Mouse (Mus musculus) kidney, embryonic 14.5 days (tissue): Measurements from ENCODE around the gene Gm36210. TPM values are rescaled to one million over a fixed set of nuclear protein-coding genes. Genes with fewer than 3 reads are reported as not detected.

ENCODE experiments used
- ATAC-seq: fragments of 200-750 bp; cut with Nextera tagmentation; 2 replicates; pipeline ENCODE4 v1.8.0; 2017; ENCODE audit warnings: moderate number of reproducible peaks, mild to moderate bottlenecking, moderate TSS enrichment, moderate library complexity; ENCODE audit not compliant: low FRiP score, low TSS enrichment
- H3K27ac ChIP-seq: fragments of 300-500 bp; sonication (generic); 2 replicates; pipeline ENCODE4 v1.5.1; 2014; ENCODE audit warnings: low read depth, mild to moderate bottlenecking, low read length, moderate library complexity, mixed read lengths
- H3K27me3 ChIP-seq: fragments of 300-500 bp; sonication (generic); 2 replicates; pipeline ENCODE4 v1.6.1; 2014; ENCODE audit warnings: mild to moderate bottlenecking, low read length; ENCODE audit not compliant: control insufficient read depth, insufficient read depth
- H3K36me3 ChIP-seq: fragments of 300-500 bp; sonication (generic); 2 replicates; pipeline ENCODE4 v1.6.1; 2014; ENCODE audit warnings: low read length, mixed read lengths; ENCODE audit not compliant: control insufficient read depth, insufficient read depth
- H3K4me1 ChIP-seq: fragments of 300-500 bp; sonication (generic); 2 replicates; pipeline ENCODE4 v1.6.1; 2014; ENCODE audit warnings: low read length, mixed read lengths; ENCODE audit not compliant: control insufficient read depth, insufficient read depth
- H3K4me2 ChIP-seq: fragments of 300-500 bp; sonication (generic); replicated peaks from 2 replicates; pipeline ENCODE4 v1.6.1; 2014; ENCODE audit warnings: low read depth, mild to moderate bottlenecking, low read length
- H3K4me3 ChIP-seq: fragments of 300-500 bp; sonication (generic); 2 replicates; pipeline ENCODE4 v1.5.1; 2014; ENCODE audit warnings: mild to moderate bottlenecking, low read length
- H3K9ac ChIP-seq: fragments of 300-500 bp; sonication (generic); 2 replicates; pipeline ENCODE4 v1.6.1; 2014; ENCODE audit warnings: low read depth, mild to moderate bottlenecking, low read length, moderate library complexity
- H3K9me3 ChIP-seq: fragments of 300-500 bp; sonication (generic); 2 replicates; pipeline ENCODE4 v1.6.1; 2016; ENCODE audit warnings: low read length; ENCODE audit not compliant: control insufficient read depth
- WGBS: fragments of 180-500 bp; shearing (Covaris S2); extraction: QIAGEN DNeasy Blood & Tissue Kit; methylation state at CpG from one replicate; pipeline ENCODE4 v1.1.7; 2014; 5-methylcytosine and 5-hydroxymethylcytosine counted together
- polyA plus RNA-seq: library from polyadenylated mRNA; unstranded; fragments of >200 nt; fragmentation: Nextera tagmentation; extraction: Ambion mirVana; gene quantifications from 2 replicates; pipeline ENCODE4 v1.2.1, GENCODE M21; 2014

Gm36210 gene
- polyA plus RNA-seq, 1 experiment from 2014 or later, result 0.22 TPM

DNA sequence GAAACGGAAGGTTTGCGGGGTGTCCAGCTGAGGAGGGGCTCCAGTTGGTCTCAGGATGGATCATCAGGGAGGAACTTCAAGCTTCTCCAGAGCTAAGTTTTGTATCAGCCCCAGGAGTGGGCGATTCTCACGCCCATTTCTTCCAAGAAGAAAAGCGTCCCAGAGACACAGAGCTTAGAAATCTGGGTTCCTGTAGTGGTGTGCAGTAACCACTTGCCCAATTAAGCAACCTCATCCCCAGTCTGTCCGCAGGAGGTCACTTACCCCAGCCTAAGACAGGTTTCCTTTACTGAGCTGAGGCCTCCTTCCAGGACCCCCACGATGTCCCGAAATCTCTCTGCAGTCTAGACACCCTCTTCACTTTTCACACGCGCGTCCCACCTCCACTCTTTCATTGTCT, 29.1 kb downstream of the Gm36210 start:
- no peak for ATAC-seq
- peak overlapping the region; percentile 54 for H3K9ac ChIP-seq
- H3K36me3 ChIP-seq, result no peaks in the 10 kb centered on the region
- peaks cover 8% of the 10 kb centered on the region; the same call in 1 of the 2 replicates for H3K4me1 ChIP-seq
- H3K27ac ChIP-seq, result no peak overlapping the region
- 10% methylated on average over 11 of the region's 11 CpGs for WGBS
- no peaks in the 10 kb centered on the region for H3K27me3 ChIP-seq
- 0 out of 2 replicates have a peak, but pooled peaks cover 3% of the 10 kb centered on the region for H3K9me3 ChIP-seq
- peak overlapping the region; percentile 91 for H3K4me2 ChIP-seq
- peak overlapping the region; percentile 45 for H3K4me3 ChIP-seq

DNA sequence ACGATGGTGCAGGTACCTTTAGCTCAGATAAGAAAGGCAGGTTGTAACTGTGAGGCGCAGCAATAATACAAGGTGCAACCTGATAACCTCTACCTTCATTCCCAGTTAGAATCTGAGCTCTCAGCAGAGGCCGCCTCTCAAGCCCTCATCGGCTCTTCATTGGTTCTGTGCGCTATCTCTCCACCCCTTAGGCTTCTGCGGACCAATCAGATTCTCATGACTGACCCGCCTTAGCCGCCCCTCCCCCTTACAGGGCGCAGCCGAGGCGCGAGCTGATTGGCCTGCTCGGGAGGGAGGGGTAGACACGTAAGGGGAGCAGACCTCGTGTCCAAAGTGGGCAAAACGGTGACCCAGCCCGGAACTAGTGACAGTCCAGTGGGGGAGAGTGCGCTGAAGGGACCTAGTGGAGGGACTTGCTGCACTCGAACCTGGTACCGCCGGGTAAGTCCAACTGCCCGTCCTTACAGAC, 29.5 kb downstream of the Gm36210 start, which contains the start of gene Isoc2a:
Gene Isoc2a (plus strand): TSS at position 401 of the 469 bp plus-strand sequence.
- 0% methylated on average over 21 of the region's 22 CpGs for WGBS
- peak; percentile 100 for ATAC-seq

DNA sequence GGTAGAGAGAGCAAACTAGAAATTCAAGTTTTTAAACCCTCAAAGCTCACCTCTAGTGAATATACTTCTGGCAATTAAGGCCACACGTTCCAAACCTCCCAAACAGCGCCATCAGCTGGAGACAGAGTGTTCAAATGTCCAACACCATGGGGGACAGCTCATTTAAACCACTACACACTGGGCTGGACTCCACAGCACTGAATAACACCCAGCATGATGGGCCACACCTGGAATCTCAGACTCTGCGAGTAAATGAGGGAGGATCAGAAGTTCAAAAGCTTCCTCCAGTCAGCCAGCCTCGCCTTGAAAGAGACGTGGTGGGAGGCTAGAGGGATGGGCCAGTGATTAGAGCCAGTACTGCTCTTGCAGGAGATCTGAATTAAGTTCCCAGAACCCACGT, 36.2 kb downstream of the Gm36210 start, which contains the start of gene Isoc2b:
Gene Isoc2b (minus strand): TSS at position 126 of the 400 bp plus-strand sequence.
- Histone ChIP-seq H3K27ac (no peak within 1 kb of the TSS), H3K4me3 (no peak within 1 kb of the TSS), H3K9me3 (no peaks in the 10 kb centered on the region), H3K4me2 (no peak within 1 kb of the TSS), H3K36me3 (no peaks in the 10 kb centered on the region), H3K9ac (no peak within 1 kb of the TSS), H3K27me3 (no peaks in the 10 kb centered on the region), H3K4me1 (no peaks in the 10 kb centered on the region)
- ATAC-seq, result no peak
- WGBS, result 44% methylated on average over 6 of the region's 6 CpGs

More for the DNA sequence above, 29.5 kb downstream of the Gm36210 start, which contains the start of gene Isoc2a:
- Histone ChIP-seq H3K9me3 (no peaks in the 10 kb centered on the region), H3K36me3 (no peaks in the 10 kb centered on the region), H3K4me1 (peaks cover 8% of the 10 kb centered on the region; the same call in 1 of the 2 replicates), H3K9ac (peak within 1 kb of the TSS; percentile 54), H3K27me3 (no peaks in the 10 kb centered on the region), H3K4me2 (peak within 1 kb of the TSS; percentile 91), H3K27ac (no peak within 1 kb of the TSS), H3K4me3 (peak within 1 kb of the TSS; percentile 45)

DNA sequence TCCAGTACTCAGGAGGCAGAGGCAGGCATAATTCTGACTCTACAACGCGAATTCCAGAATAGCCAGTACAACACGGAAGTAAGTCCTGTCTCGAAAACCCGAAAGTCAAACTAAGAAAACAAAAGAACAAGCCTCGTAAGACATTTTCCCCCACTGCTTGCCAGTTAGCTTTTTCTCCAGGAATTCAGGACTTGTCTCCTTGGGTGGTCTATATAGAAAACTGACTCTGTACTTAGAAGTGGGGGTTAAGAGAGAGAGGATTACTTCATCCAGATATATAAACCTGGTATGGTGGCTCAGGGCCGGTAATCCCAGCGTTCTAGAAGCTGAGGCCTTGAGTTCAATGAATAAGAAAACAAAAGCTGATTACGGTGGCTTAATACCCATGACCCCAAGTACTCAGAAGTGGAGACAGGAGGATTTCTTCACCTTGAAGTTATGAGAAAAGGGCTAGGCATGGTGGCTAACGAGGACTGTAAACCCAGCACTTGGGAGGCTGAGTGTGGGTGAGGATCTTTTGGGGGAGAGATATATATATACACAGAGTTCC, 39.6 kb downstream of the Gm36210 start:
- Histone ChIP-seq H3K27me3 (no peaks in the 10 kb centered on the region), H3K9ac (peak overlapping the region; percentile 51; the same call in 1 of the 2 replicates), H3K4me3 (peak overlapping the region; percentile 50), H3K4me2 (peak overlapping the region; percentile 41), H3K27ac (no peak overlapping the region; the same call in 1 of the 2 replicates), H3K4me1 (no peaks in the 10 kb centered on the region), H3K36me3 (no peaks in the 10 kb centered on the region), H3K9me3 (no peaks in the 10 kb centered on the region)
- no peak for ATAC-seq
- 50% methylated on average over 10 of the region's 10 CpGs for WGBS

GRCm38 (mm10) chr7:4865579-4866493, 40.5 kb downstream of the Gm36210 start:
- H3K9me3 ChIP-seq, result no peaks in the 10 kb centered on the region
- H3K36me3 ChIP-seq, result no peaks in the 10 kb centered on the region
- no peaks in the 10 kb centered on the region for H3K27me3 ChIP-seq
- no peak overlapping the region; the same call in 1 of the 2 replicates for H3K27ac ChIP-seq
- H3K9ac ChIP-seq, result peak overlapping the region; percentile 58
- 6% methylated on average over 40 of the region's 40 CpGs for WGBS
- H3K4me3 ChIP-seq, result peak overlapping the region; percentile 50
- peak overlapping the region; percentile 46 for H3K4me2 ChIP-seq
- ATAC-seq, result peak; percentile 100
- H3K4me1 ChIP-seq, result no peaks in the 10 kb centered on the region

DNA sequence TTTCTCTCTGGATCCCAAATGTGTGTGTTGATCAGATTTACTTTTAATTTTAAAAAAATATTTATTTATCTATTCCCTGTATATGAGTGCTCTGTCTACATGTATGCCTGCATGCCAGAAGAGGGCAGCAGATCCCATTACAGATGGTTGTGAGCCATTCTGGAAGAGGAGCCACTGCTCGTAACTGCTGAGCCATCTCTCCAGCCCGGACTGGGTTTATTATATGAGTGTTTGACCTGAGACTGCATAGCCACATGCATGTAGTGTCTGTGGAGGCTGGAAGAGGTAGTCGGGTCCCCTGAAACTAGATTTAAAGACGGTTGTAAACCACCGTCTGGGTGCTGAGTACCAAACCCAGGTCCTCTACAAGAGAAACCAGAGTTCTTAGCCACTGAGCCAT, 41.2 kb downstream of the Gm36210 start:
- no peaks in the 10 kb centered on the region for H3K4me1 ChIP-seq
- peak; percentile 29; the same call in 1 of the 2 replicates for ATAC-seq
- no peaks in the 10 kb centered on the region for H3K9me3 ChIP-seq
- H3K9ac ChIP-seq, result no peak overlapping the region
- H3K4me2 ChIP-seq, result peak overlapping the region; percentile 46; the same call in 1 of the 2 replicates
- H3K4me3 ChIP-seq, result peak overlapping the region; percentile 50
- WGBS, result 69% methylated on average over 5 of the region's 5 CpGs
- H3K36me3 ChIP-seq, result no peaks in the 10 kb centered on the region
- no peaks in the 10 kb centered on the region for H3K27me3 ChIP-seq
- no peak overlapping the region for H3K27ac ChIP-seq

- Histone ChIP-seq H3K36me3 (no peaks in the 10 kb centered on the region), H3K4me1 (no peaks in the 10 kb centered on the region), H3K27me3 (no peaks in the 10 kb centered on the region), H3K27ac (no peak overlapping the region), H3K4me2 (no peak overlapping the region), H3K4me3 (no peak overlapping the region), H3K9ac (no peak overlapping the region), H3K9me3 (no peaks in the 10 kb centered on the region)
- ATAC-seq, result no peak
- 83% methylated on average over 5 of the region's 5 CpGs for WGBS
These were observed 42.0 kb downstream of the Gm36210 start for GRCm38 (mm10) chr7:4864130-4864845.

- Histone ChIP-seq H3K9ac (no peak overlapping the region), H3K36me3 (no peaks in the 10 kb centered on the region), H3K4me2 (no peak overlapping the region), H3K4me3 (no peak overlapping the region), H3K4me1 (no peaks in the 10 kb centered on the region), H3K27me3 (no peaks in the 10 kb centered on the region), H3K27ac (no peak overlapping the region), H3K9me3 (no peaks in the 10 kb centered on the region)
- ATAC-seq, result no peak
- WGBS, result 78% methylated on average over 7 of the region's 7 CpGs
These were observed 42.7 kb downstream of the Gm36210 start for GRCm38 (mm10) chr7:4863541-4864080.
